Mouse (Mus musculus) heart, adult 2 months (tissue): Measurements from ENCODE around the gene Tceanc2.

Source experiments
- CTCF ChIP-seq: fragments of 200-600 bp; IDR thresholded peaks from 2 replicates; pipeline ENCODE4 v1.8.1; 2022; ENCODE audit warnings: antibody characterized with exemption, mild to moderate bottlenecking, moderate library complexity
- POLR2A ChIP-seq: fragments of 200-500 bp; IDR thresholded peaks from 2 replicates; pipeline ENCODE4 v1.6.1; 2011; ENCODE audit warnings: mild to moderate bottlenecking, low read depth, low read length, control low read depth; ENCODE audit not compliant: insufficient read depth

- TF ChIP-seq POLR2A = no peak
- no peak for TF ChIP-seq CTCF
These were observed 19.2 kb upstream of the Tceanc2 start for GRCm38 (mm10) chr4:107198072-107198471.
